Mouse (Mus musculus) hindbrain, postnatal 0 days (tissue): ENCODE results near the gene Dpp6. TPM values are rescaled to one million over a fixed set of nuclear protein-coding genes. Genes with fewer than 3 reads are reported as not detected.

Source experiments
- ATAC-seq: fragments of 200-750 bp; cut with Nextera tagmentation; 2 replicates; pipeline ENCODE4 v1.8.0; 2017; ENCODE audit warnings: mild to moderate bottlenecking, moderate TSS enrichment, moderate library complexity
- DNase-seq: peaks from one replicate; pipeline ENCODE4 v3.0.0-alpha.2; 2015; ENCODE audit warnings: low spot score
- H3K27ac ChIP-seq: fragments of 300-500 bp; sonication (generic); 2 replicates; pipeline ENCODE4 v1.5.1; 2014; ENCODE audit warnings: mild to moderate bottlenecking
- H3K27me3 ChIP-seq: fragments of 300-500 bp; sonication (generic); 2 replicates; pipeline ENCODE4 v1.6.1; 2014; ENCODE audit warnings: low read length, mixed read lengths; ENCODE audit not compliant: insufficient read depth
- H3K36me3 ChIP-seq: fragments of 300-500 bp; sonication (generic); 2 replicates; pipeline ENCODE4 v1.6.1; 2014; ENCODE audit warnings: low read length, mixed read lengths; ENCODE audit not compliant: insufficient read depth
- H3K4me1 ChIP-seq: fragments of 300-500 bp; sonication (generic); 2 replicates; pipeline ENCODE4 v1.6.1; 2014; ENCODE audit warnings: antibody characterized with exemption, low read length, mixed read lengths; ENCODE audit not compliant: insufficient read depth
- H3K4me2 ChIP-seq: fragments of 300-500 bp; sonication (generic); 2 replicates; pipeline ENCODE4 v1.6.1; 2014; ENCODE audit warnings: low read depth, mild to moderate bottlenecking, low read length, moderate library complexity, mixed read lengths
- H3K4me3 ChIP-seq: fragments of 300-500 bp; sonication (generic); 2 replicates; pipeline ENCODE4 v1.5.1; 2014; ENCODE audit warnings: low read length
- H3K9ac ChIP-seq: fragments of 300-500 bp; sonication (generic); replicated peaks from 2 replicates; pipeline ENCODE4 v1.6.1; 2014; ENCODE audit warnings: mild to moderate bottlenecking, low read length, moderate library complexity, mixed read lengths
- H3K9me3 ChIP-seq: fragments of 300-500 bp; sonication (generic); 2 replicates; pipeline ENCODE4 v1.6.1; 2016; ENCODE audit warnings: low read length, mixed read lengths
- CTCF ChIP-seq: IDR thresholded peaks from 2 replicates; pipeline ENCODE4 v1.5.1; 2016; ENCODE audit warnings: antibody characterized with exemption, control low read depth, low read depth
- WGBS: fragments of 180-500 bp; shearing (Covaris S2); extraction: QIAGEN DNeasy Blood & Tissue Kit; methylation state at CpG from one replicate; pipeline ENCODE4 v1.1.7; 2014; 5-methylcytosine and 5-hydroxymethylcytosine counted together
- polyA plus RNA-seq: library from polyadenylated mRNA; unstranded; fragments of >200 nt; fragmentation: Nextera tagmentation; extraction: Ambion mirVana; gene quantifications from 2 replicates; pipeline ENCODE4 v1.2.1, GENCODE M21; 2015
- total RNA-seq: library from RNA; depleted of rRNA; stranded (reverse); fragments of >200 nt; gene quantifications from 2 replicates; pipeline ENCODE4 v1.2.3, GENCODE M21; 2014

The Dpp6 gene
- total and polyA plus RNA-seq, 2 experiments from 2014 or later: 81.1 to 154 TPM

DNA sequence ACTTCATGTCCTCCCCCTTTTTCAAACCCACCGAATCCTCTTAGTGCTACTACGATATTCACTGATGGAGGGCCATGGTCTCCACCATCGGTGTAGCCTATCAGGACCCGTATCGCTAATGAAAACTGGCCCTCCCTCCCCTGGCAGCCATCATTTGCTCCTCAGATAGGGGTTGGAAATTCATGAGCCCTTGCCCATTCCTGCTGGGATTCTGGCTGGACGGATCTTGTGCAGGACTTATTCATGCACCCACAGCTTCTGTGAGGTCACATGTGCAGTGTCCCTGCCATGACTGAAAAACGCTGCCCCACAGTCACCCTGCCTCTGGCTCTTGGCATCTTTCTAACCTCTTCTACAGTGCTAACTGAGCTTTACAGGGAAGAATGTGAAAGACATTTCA, 475.2 kb downstream of the Dpp6 start:
- no peak overlapping the region for H3K9ac ChIP-seq
- DNase-seq (no peak), ATAC-seq (no peak)
- 77% methylated on average over 7 of the region's 7 CpGs for WGBS
- no peak overlapping the region for H3K4me3 ChIP-seq
- 0 out of 2 replicates have a peak, but pooled peaks cover 6% of the 10 kb centered on the region for H3K4me1 ChIP-seq
- no peaks in the 10 kb centered on the region for H3K36me3 ChIP-seq
- H3K27ac ChIP-seq: no peak overlapping the region
- H3K9me3 ChIP-seq: no peaks in the 10 kb centered on the region
- no peaks in the 10 kb centered on the region for H3K27me3 ChIP-seq
- no peak for TF ChIP-seq CTCF
- no peak overlapping the region for H3K4me2 ChIP-seq

DNA sequence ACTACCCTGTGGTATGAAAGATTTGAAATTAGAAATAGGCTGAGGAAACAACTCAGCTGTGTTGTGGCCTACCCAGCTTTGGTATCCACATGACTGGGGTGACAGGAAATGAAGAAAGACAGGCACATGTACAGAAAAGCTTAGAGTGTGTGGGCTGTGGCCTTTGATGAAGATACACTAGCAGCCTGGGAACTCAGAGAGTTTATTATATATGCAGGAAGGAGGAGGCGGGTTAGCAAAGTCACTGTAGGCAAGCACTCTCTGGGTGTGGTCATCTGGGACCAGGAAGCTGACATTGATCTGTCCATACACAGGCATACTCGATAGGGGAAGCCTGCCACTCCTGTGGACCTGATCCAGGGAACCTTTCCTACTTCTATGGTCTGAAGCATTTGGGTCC, 487.1 kb downstream of the Dpp6 start:
- Histone ChIP-seq H3K4me3 (no peak overlapping the region), H3K4me2 (no peak overlapping the region), H3K27me3 (no peaks in the 10 kb centered on the region), H3K4me1 (peaks cover 10% of the 10 kb centered on the region), H3K27ac (no peak overlapping the region), H3K36me3 (no peaks in the 10 kb centered on the region), H3K9me3 (no peaks in the 10 kb centered on the region), H3K9ac (no peak overlapping the region)
- DNase-seq (no peak), ATAC-seq (no peak)
- 92% methylated on average over 2 of the region's 2 CpGs for WGBS
- no peak for TF ChIP-seq CTCF

DNA sequence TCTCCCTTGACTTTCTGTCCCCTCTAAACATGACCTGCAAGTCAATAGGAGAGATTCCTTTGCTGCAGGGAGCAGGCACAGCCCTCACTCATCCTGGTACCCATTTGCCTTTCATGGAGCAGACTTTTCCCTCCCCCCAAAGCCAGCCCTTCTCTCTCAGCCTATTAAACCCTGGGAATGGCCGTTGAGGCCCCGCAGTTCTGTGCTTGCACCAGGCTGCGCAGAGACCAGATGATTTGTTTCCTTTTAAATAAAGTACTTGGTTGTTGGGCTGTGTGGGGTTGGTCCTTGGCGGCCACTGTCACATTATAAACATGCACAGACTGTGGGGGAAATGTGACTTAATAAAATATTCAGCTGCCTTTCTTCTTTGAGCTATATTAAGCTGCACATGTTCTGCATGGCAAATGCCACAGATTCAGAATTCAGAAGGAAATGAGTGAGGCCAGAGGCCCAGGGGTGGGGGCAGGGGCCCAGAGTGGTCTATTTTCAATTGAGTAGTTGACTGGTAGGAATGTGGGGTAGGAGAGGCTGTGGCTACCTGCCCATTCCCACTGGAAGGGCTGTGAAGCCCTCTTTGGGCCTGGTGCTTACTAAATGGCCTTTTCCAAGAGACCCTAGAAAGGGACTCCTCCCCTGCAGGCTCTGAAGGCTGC, 489.6 kb downstream of the Dpp6 start:
- Histone ChIP-seq H3K4me2 (no peak overlapping the region), H3K9me3 (no peaks in the 10 kb centered on the region), H3K36me3 (no peaks in the 10 kb centered on the region), H3K4me3 (no peak overlapping the region), H3K4me1 (peaks cover 10% of the 10 kb centered on the region), H3K27me3 (no peaks in the 10 kb centered on the region), H3K9ac (no peak overlapping the region), H3K27ac (peak overlapping the region; percentile 78)
- WGBS: 40% methylated on average over 4 of the region's 4 CpGs
- TF ChIP-seq CTCF: no peak
- ATAC-seq: peak; percentile 95
- peak; percentile 71 for DNase-seq

DNA sequence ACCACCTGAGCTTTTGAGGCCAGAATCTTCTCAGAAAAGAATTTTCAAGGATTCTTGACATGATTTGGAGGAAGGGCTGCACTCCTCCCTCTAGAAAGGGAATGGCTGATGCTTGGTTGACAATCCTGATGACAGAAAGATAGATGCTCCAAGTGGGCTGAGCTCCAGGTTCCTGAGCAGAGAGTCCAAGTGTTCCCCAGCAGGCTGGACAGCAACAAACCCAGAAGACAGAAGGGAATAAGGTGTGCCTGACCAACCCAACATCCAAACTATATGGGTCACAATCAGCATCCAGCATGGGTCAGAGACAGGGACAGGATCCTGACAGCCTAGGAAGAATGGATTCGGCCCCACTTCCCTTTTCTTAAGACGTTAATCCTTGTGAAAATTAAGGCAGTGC, 493.2 kb downstream of the Dpp6 start:
- no peaks in the 10 kb centered on the region for H3K9me3 ChIP-seq
- H3K36me3 ChIP-seq: no peaks in the 10 kb centered on the region
- peaks cover 10% of the 10 kb centered on the region for H3K4me1 ChIP-seq
- no peaks in the 10 kb centered on the region for H3K27me3 ChIP-seq
- TF ChIP-seq CTCF: no peak
- no peak overlapping the region for H3K4me2 ChIP-seq
- ATAC-seq (no peak), DNase-seq (no peak)
- H3K9ac ChIP-seq: no peak overlapping the region
- H3K27ac ChIP-seq: no peak overlapping the region
- 76% methylated on average over 2 of the region's 2 CpGs for WGBS
- H3K4me3 ChIP-seq: no peak overlapping the region

DNA sequence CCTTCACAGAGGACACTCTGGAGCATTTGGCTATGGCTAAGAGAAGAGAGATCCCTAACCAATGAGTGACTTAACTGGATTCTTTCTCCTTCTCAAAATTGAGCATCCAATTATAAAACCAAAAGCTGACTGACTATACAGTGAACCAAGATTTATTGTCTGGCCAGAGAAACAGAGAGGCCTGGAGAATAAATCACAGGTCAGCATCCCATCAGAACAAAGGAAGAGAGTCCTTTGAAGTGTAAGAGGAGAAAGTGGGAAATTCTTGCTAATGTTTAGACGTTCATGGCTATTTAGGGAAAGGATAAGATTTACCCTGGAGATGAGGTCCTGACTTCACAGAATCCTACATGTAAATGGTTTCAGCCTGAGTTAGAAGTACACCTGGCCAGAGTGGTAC, 499.7 kb downstream of the Dpp6 start:
- 46% methylated on average over 1 of the region's 1 CpGs for WGBS
- ATAC-seq: no peak

DNA sequence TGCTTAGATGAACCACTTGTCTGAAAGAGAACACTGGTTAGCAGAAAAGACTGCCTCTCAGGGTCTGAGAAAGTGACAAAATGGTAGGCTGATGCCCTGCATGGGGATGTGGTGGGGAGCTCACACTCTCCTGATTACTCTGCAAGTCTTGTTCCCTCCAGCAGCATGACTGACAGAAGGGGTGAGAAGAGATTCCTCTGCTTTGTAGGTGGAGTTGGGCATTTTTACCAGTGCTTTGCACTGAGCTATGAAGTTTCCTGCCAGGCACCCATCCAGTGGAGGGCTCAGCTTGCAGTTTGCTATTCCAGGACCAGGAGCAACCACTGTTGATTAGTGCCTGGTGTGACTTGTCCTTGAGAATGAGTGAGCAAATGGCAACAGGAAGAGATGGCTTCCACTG, 500.3 kb downstream of the Dpp6 start:
- Histone ChIP-seq H3K9me3 (no peaks in the 10 kb centered on the region), H3K4me2 (no peak overlapping the region), H3K36me3 (no peaks in the 10 kb centered on the region), H3K27ac (no peak overlapping the region), H3K27me3 (no peaks in the 10 kb centered on the region), H3K4me1 (no peaks in the 10 kb centered on the region), H3K4me3 (no peak overlapping the region), H3K9ac (no peak overlapping the region)
- ATAC-seq: no peak
- TF ChIP-seq CTCF: no peak
- no peak for DNase-seq

More for the DNA sequence above, 499.7 kb downstream of the Dpp6 start:
- Histone ChIP-seq H3K27me3 (no peaks in the 10 kb centered on the region), H3K27ac (no peak overlapping the region), H3K4me1 (no peaks in the 10 kb centered on the region), H3K36me3 (no peaks in the 10 kb centered on the region), H3K4me2 (no peak overlapping the region), H3K9ac (no peak overlapping the region), H3K4me3 (no peak overlapping the region), H3K9me3 (no peaks in the 10 kb centered on the region)
- DNase-seq: no peak
- no peak for TF ChIP-seq CTCF

DNA sequence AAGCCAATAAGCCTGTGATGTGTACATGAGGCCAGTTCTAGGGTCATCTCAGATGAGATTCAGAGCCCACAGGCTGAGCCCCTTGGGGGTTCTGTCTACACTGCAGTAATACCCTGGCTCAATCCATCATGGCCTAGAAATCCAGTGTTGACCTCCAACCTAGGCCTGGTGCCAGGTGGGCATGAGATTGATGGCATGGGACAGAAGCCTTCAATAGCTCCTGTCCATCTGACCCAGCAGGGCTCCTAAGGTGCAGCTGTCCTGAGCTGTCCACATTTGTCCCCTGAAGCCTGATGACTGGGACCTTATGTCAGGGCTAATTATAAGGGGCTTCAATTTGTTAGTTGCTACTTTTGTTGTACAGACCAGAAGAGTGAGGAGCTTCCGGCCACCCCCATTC, 500.8 kb downstream of the Dpp6 start:
- Histone ChIP-seq H3K4me3 (no peak overlapping the region), H3K9me3 (no peaks in the 10 kb centered on the region), H3K9ac (no peak overlapping the region), H3K27me3 (no peaks in the 10 kb centered on the region), H3K27ac (no peak overlapping the region), H3K36me3 (no peaks in the 10 kb centered on the region), H3K4me2 (no peak overlapping the region), H3K4me1 (no peaks in the 10 kb centered on the region)
- no peak for TF ChIP-seq CTCF
- ATAC-seq (no peak), DNase-seq (no peak)
- WGBS: 70% methylated on average over 1 of the region's 1 CpGs
